Mouse (Mus musculus): ENCODE data around the gene Pacrg.

GRCm38 (mm10) chr17:10365501-10366482 lies 474.3 kb downstream of the Pacrg start:
- no peak for TF ChIP-seq EP300 (IDR thresholded peaks at IDR 0.05; ENCODE audit: low read depth)
- TF ChIP-seq CTCF (IDR thresholded peaks at IDR 0.05; ENCODE audit: low read depth) = no peak
